Mouse (Mus musculus) limb, embryonic 14.5 days (tissue): ENCODE measurements at regions not wholly inside any gene's neighbourhood (a gene's known extent, or its start where the extent isn't known, plus 50 kb on each side); places are given as distances from the start of the nearest gene placed in this dataset.

Experiments
- ATAC-seq: fragments of 200-750 bp; cut with Nextera tagmentation; 2 replicates; pipeline ENCODE4 v1.8.0; 2017; ENCODE audit warnings: low read depth, moderate number of reproducible peaks, moderate TSS enrichment; ENCODE audit not compliant: low FRiP score
- DNase-seq: peaks from one replicate; pipeline ENCODE4 v3.0.0-alpha.2; 2015; ENCODE audit warnings: low spot score
- H3K27ac ChIP-seq: fragments of 300-500 bp; sonication (generic); replicated peaks from 2 replicates; pipeline ENCODE4 v1.5.1; 2014; ENCODE audit warnings: low read depth, mild to moderate bottlenecking, low read length, moderate library complexity, mixed read lengths
- H3K27me3 ChIP-seq: fragments of 300-500 bp; sonication (generic); 2 replicates; pipeline ENCODE4 v1.6.1; 2014; ENCODE audit warnings: low read length, mixed read lengths; ENCODE audit not compliant: control insufficient read depth, insufficient read depth
- H3K36me3 ChIP-seq: fragments of 300-500 bp; sonication (generic); 2 replicates; pipeline ENCODE4 v1.6.1; 2014; ENCODE audit warnings: mild to moderate bottlenecking, low read length, moderate library complexity, mixed read lengths; ENCODE audit not compliant: control insufficient read depth, insufficient read depth
- H3K4me1 ChIP-seq: fragments of 300-500 bp; sonication (generic); 2 replicates; pipeline ENCODE4 v1.6.1; 2014; ENCODE audit warnings: antibody characterized with exemption, low read length, mixed read lengths; ENCODE audit not compliant: control insufficient read depth, insufficient read depth
- H3K4me2 ChIP-seq: fragments of 300-500 bp; sonication (generic); replicated peaks from 2 replicates; pipeline ENCODE4 v1.6.1; 2014; ENCODE audit warnings: low read depth, mild to moderate bottlenecking, low read length, moderate library complexity; ENCODE audit not compliant: severe bottlenecking
- H3K4me3 ChIP-seq: fragments of 300-500 bp; sonication (generic); replicated peaks from 2 replicates; pipeline ENCODE4 v1.5.1; 2014; ENCODE audit warnings: low read length
- H3K9ac ChIP-seq: fragments of 300-500 bp; sonication (generic); 2 replicates; pipeline ENCODE4 v1.6.1; 2014; ENCODE audit warnings: mild to moderate bottlenecking, low read depth, low read length, moderate library complexity; ENCODE audit not compliant: severe bottlenecking
- H3K9me3 ChIP-seq: fragments of 300-500 bp; sonication (generic); 2 replicates; pipeline ENCODE4 v1.6.1; 2016; ENCODE audit warnings: low read length; ENCODE audit not compliant: control insufficient read depth
- POLR2A ChIP-seq: fragments of 200-500 bp; IDR thresholded peaks from 2 replicates; pipeline ENCODE4 v1.8.0; 2012; ENCODE audit warnings: inconsistent platforms, mild to moderate bottlenecking, moderate library complexity, borderline replicate concordance; ENCODE audit not compliant: insufficient read depth, insufficient read length; ENCODE audit errors: extremely low read depth
- WGBS: fragments of 180-500 bp; shearing (Covaris S2); extraction: QIAGEN DNeasy Blood & Tissue Kit; methylation state at CpG from one replicate; pipeline ENCODE4 v1.1.7; 2014; 5-methylcytosine and 5-hydroxymethylcytosine counted together

DNA sequence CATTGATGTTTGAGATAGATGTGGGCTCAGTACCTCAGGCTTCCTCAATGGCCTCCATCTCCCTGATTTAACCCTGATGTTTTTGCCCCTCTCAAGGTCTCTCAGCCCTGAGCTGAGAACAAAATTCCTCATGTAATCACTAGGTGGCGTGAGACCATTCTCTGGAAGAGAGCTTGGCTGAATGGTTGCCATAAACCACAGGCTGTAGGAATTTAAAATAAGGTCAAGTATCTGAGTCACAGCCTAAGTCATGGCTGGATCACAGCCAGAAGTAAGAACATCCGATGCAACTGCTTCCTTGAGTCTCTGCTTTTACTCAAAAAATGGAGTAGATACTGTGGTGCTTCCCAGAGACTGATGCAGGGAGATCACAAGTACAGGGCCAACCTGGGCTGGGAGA lies 77.1 kb upstream of the Xylt1 start:
- no peaks in the 10 kb centered on the region for H3K27me3 ChIP-seq
- 36% methylated on average over 2 of the region's 2 CpGs for WGBS
- DNase-seq (peak; percentile 35), ATAC-seq (no peak)
- no peak overlapping the region for H3K4me3 ChIP-seq
- TF ChIP-seq POLR2A, result no peak
- H3K9me3 ChIP-seq, result no peaks in the 10 kb centered on the region
- H3K4me1 ChIP-seq, result no peaks in the 10 kb centered on the region
- no peak overlapping the region for H3K27ac ChIP-seq
- H3K4me2 ChIP-seq, result no peak overlapping the region
- H3K9ac ChIP-seq, result no peak overlapping the region
- H3K36me3 ChIP-seq, result no peaks in the 10 kb centered on the region

DNA sequence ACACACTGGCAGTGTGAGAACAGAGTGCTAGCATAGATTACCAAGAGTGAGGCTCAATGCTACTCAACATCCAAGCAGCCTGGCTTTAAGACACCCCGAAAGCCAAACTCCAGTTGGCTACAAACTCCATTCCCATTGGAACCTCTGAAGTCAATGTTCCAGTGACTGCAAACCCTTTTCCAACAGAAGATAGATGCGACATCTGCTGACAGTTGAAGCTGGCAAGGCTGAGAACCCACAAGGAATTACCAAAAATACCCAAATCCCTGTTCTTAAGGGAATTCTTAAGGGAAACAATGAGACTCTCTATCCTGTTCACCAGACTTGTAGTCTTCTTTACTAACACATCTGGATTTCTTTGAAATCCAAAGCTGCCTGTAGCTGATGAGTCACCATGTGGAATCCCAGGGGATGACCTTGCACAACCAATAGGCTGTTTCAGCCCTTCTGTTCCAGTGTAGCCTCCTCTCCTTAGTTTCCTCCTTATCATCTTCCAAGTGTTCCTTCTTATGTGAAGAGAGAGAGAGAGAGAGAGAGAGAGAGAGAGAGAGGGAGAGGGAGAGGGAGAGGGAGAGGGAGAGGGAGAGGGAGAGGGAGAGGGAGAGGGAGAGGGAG lies 70.1 kb upstream of the Xylt1 start:
- no peak overlapping the region for H3K4me2 ChIP-seq
- TF ChIP-seq POLR2A, result no peak
- no peak overlapping the region for H3K27ac ChIP-seq
- WGBS, result 86% methylated on average over 2 of the region's 2 CpGs
- H3K9me3 ChIP-seq, result no peaks in the 10 kb centered on the region
- DNase-seq (no peak), ATAC-seq (no peak)
- no peaks in the 10 kb centered on the region for H3K4me1 ChIP-seq
- H3K36me3 ChIP-seq, result no peaks in the 10 kb centered on the region
- H3K27me3 ChIP-seq, result no peaks in the 10 kb centered on the region
- no peak overlapping the region for H3K9ac ChIP-seq
- H3K4me3 ChIP-seq, result no peak overlapping the region

GRCm38 (mm10) chr7:117311316-117311715 lies 69.5 kb upstream of the Xylt1 start:
- H3K36me3 ChIP-seq, result no peaks in the 10 kb centered on the region
- H3K9ac ChIP-seq, result no peak overlapping the region
- 73% methylated on average over 4 of the region's 4 CpGs for WGBS
- H3K4me3 ChIP-seq, result no peak overlapping the region
- H3K27me3 ChIP-seq, result no peaks in the 10 kb centered on the region
- H3K4me2 ChIP-seq, result no peak overlapping the region
- no peaks in the 10 kb centered on the region for H3K4me1 ChIP-seq
- no peaks in the 10 kb centered on the region for H3K9me3 ChIP-seq
- no peak for TF ChIP-seq POLR2A
- no peak overlapping the region for H3K27ac ChIP-seq
- no peak for DNase-seq
- ATAC-seq, result no peak

DNA sequence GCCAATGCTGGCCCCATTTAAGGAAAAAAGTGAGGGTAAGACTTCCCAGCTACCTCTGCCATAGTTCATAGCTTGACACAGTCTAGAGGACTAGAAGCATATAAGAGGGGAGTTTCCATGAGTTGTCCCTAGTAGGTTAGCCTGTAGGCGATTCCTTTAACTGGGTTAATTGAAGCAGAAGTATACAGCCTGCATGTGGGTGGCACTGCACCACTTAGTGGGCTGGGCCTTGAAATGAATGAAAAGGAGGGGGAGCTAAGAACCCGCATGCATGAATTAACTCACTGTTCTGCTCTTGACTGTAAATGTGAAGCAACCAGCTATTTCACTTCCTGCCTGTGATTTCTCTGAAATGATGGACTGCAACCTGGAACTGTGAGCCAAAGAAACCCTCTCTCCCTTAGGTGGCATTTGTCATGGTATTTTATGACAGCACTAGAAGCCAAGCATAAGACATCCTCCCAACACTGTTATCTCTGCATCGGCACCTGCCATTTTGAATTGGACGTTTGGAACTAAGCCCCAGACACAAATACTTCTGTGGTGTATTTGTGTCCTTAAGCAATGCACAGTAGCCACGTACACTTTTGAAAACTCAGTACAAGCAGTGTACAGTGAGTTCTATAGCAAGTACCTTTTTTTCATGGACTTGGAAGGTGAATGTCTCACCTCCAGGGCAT lies 64.5 kb upstream of the Xylt1 start:
- no peaks in the 10 kb centered on the region for H3K27me3 ChIP-seq
- H3K9ac ChIP-seq, result no peak overlapping the region
- H3K4me1 ChIP-seq, result no peaks in the 10 kb centered on the region
- no peak for DNase-seq
- no peaks in the 10 kb centered on the region for H3K36me3 ChIP-seq
- no peak overlapping the region for H3K4me2 ChIP-seq
- TF ChIP-seq POLR2A, result no peak
- no peak overlapping the region for H3K27ac ChIP-seq
- no peak for ATAC-seq
- no peaks in the 10 kb centered on the region for H3K9me3 ChIP-seq
- H3K4me3 ChIP-seq, result no peak overlapping the region
- WGBS, result 72% methylated on average over 5 of the region's 5 CpGs

DNA sequence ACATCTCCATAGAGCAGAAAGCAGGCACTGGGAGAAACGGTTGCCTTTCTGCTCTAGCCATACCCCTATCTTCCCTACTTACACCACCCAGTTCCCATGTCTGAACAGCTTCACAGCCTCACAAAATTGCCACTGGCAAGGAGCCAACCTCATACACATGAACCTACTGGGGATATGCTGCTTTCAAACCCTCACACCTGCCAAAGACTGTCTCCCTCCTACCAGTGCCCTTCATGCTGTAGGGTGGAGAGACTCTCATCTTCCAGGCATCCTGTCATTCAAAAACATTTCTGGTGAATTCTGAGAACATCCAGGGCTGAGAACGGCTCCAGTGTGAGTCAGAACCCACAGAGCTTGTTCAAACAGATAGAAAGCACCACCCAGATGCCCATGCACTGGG lies 63.4 kb upstream of the Xylt1 start:
- Histone ChIP-seq H3K27me3 (no peaks in the 10 kb centered on the region), H3K27ac (no peak overlapping the region), H3K4me2 (no peak overlapping the region), H3K9me3 (no peaks in the 10 kb centered on the region), H3K4me3 (no peak overlapping the region), H3K9ac (no peak overlapping the region), H3K36me3 (no peaks in the 10 kb centered on the region), H3K4me1 (no peaks in the 10 kb centered on the region)
- ATAC-seq (no peak), DNase-seq (no peak)
- 54% methylated on average over 2 of the region's 2 CpGs for WGBS
- no peak for TF ChIP-seq POLR2A
